ENCODE assay signal across 1 mouse cellular context in genomic region chr19:10881426-10882154, GRCm38 (mm10).
TF ChIP-seq lines count a peak whose summit lies in the region.

Gene Tmem109 (minus strand): TSS chr19:10882001.

TF ChIP-seq in CH12.LX, 34 proteins besides CTCF, POLR2A, EP300 and RAD21 (continued from another document):
- TF ChIP-seq SMC3 (IDR thresholded peaks at IDR 0.05; ENCODE audit: low read depth, low read length) (no peak), POLR2AphosphoS2 (IDR thresholded peaks at IDR 0.05; ENCODE audit: low read depth, low read length) (peak; percentile 50; the same call in 1 of the 2 replicates), BHLHE40 (IDR thresholded peaks at IDR 0.05; ENCODE audit: low read depth, low read length) (peak; percentile 25; the same call in 1 of the 2 replicates), ZMIZ1 (IDR thresholded peaks at IDR 0.05; ENCODE audit: low read depth, low read length) (peak; percentile 22; the same call in 1 of the 2 replicates), ETS1 (conservative IDR thresholded peaks at IDR 0.05; ENCODE audit: low read depth, low read length) (peak; percentile 26; the same call in 1 of the 2 replicates), TCF12 (IDR thresholded peaks at IDR 0.05; ENCODE audit: low read depth, low read length) (peak; percentile 41; the same call in 1 of the 2 replicates), NELFE (IDR thresholded peaks at IDR 0.05; ENCODE audit: low read depth, low read length) (peak; percentile 86), E2F4 (IDR thresholded peaks at IDR 0.05; ENCODE audit: insufficient replicate concordance, low read depth, low read length) (peak; percentile 50; the same call in 1 of the 2 replicates), USF1 (IDR thresholded peaks at IDR 0.05; ENCODE audit: low read depth, low read length) (no peak; the same call in 1 of the 2 replicates), NRF1 (IDR thresholded peaks at IDR 0.05; ENCODE audit: low read depth, low read length) (peak; percentile 98), ELF1 (IDR thresholded peaks at IDR 0.05; ENCODE audit: low read depth, low read length) (peak; percentile 56; the same call in 1 of the 2 replicates), PAX5 (IDR thresholded peaks at IDR 0.05; ENCODE audit: low read length) (no peak), KAT2A (IDR thresholded peaks at IDR 0.05; ENCODE audit: insufficient replicate concordance, low read length) (peak; percentile 32; the same call in 1 of the 2 replicates), MEF2A (IDR thresholded peaks at IDR 0.05; ENCODE audit: borderline replicate concordance, low read depth, low read length) (peak; percentile 41; the same call in 1 of the 2 replicates), GABPA (IDR thresholded peaks at IDR 0.05; ENCODE audit: insufficient replicate concordance, low read depth, low read length) (no peak), CHD2 (IDR thresholded peaks at IDR 0.05; ENCODE audit: low read length) (peak; percentile 35; the same call in 1 of the 2 replicates), ZNF384 (IDR thresholded peaks at IDR 0.05; ENCODE audit: low read depth, low read length) (no peak), ZKSCAN1 (IDR thresholded peaks at IDR 0.05; ENCODE audit: borderline replicate concordance, low read depth, low read length) (no peak), RCOR1 (conservative IDR thresholded peaks at IDR 0.05; ENCODE audit: low read depth, low read length) (no peak), MAX (IDR thresholded peaks at IDR 0.05; ENCODE audit: low read length) (peak; percentile 83), UBTF (IDR thresholded peaks at IDR 0.05; ENCODE audit: low read depth, low read length) (no peak), MAZ (IDR thresholded peaks at IDR 0.05; ENCODE audit: low read depth, low read length) (0 out of 2 replicates have a peak, but pooled peaks have one; percentile 16)
